ENCODE assay signal across 19 mouse cellular contexts in the genomic region with DNA sequence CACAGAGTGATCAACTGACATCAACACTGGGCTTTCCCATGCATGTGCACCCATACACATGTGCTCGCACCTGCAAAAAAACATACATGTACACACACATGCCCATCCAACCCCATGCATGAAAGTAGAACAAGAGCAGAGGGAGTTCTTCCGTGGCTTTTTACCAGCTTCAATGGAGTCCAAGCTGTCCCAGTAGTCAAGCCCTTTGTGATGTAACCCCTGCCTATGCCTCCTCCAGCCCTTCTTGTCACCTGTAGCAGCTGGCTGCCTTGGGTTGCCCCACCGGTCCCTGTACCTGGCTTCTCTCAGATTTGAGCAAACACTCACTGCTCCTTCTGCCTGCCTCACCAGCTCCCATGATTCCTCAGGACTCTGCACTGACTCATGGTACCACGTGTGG. TPM values are rescaled to one million over a fixed set of nuclear protein-coding genes. Genes with fewer than 3 reads are reported as not detected.
"Had no signal": no experiment of that assay in that cellular context is flagged by ENCODE, and none has a peak within 500 bp of the region (broad histone marks: within the 10 kb centered on the region; RNA-seq: fewer than 3 reads in every experiment).

No protein-coding gene starts in this region.

- H3K4me3 ChIP-seq: neural tube, embryonic 13.5 days; stomach, embryonic 15.5 days had no signal

- H3K27me3 ChIP-seq: neural tube, embryonic 13.5 days; stomach, embryonic 15.5 days had no signal

- H3K4me1 ChIP-seq: stomach, embryonic 15.5 days had no signal

- H3K4me2 ChIP-seq: neural tube, embryonic 13.5 days; stomach, embryonic 15.5 days had no signal

- H3K9me3 ChIP-seq: neural tube, embryonic 13.5 days; stomach, embryonic 15.5 days had no signal

- H3K36me3 ChIP-seq: stomach, embryonic 15.5 days had no signal

- H3K27ac ChIP-seq: neural tube, embryonic 13.5 days; stomach, embryonic 15.5 days; stomach, postnatal 0 days had no signal

- H3K9ac ChIP-seq: neural tube, embryonic 13.5 days; stomach, embryonic 15.5 days had no signal

- DNase-seq: retina, postnatal 1 day; right cerebral cortex, adult 18-20 months; right cerebral cortex, postnatal 14 days; right cerebral cortex, postnatal 25 days; right cerebral cortex, postnatal 4 days; spleen, adult 18-20 months; thymus, adult 18-20 months; thymus, adult 2 months; thymus, postnatal 14 days; thymus, postnatal 25 days; thymus, postnatal 36 days; thymus, postnatal 4 days had no signal

RNA-seq across cellular contexts. Expression of gene Sult6b2, which starts 40.8 kb away (rescaled TPM):
- total RNA-seq: neutrophil, adult 5-6 weeks had no signal
- polyA plus RNA-seq: spleen, adult 2 months; stomach, embryonic 14.5 days; stomach, postnatal 0 days; urinary bladder, adult 2 months had no signal
